Mouse (Mus musculus): ENCODE measurements around the gene Tbc1d7. TPM values are rescaled to one million over a fixed set of nuclear protein-coding genes. Genes with fewer than 3 reads are reported as not detected.

Tbc1d7 gene
- polyA plus RNA-seq, 1 experiment from 2014 or later = 45.0 TPM

- H3K27me3 ChIP-seq (replicated peaks; ENCODE audit: control insufficient read depth, insufficient read depth, low read length) = no peaks in the 10 kb centered on the region
- no peak overlapping the region for H3K9ac ChIP-seq (ENCODE audit: low read length)
- ATAC-seq (replicated peaks; ENCODE audit: low FRiP score, low TSS enrichment, low read depth) = no peak
- no peak overlapping the region for H3K27ac ChIP-seq (ENCODE audit: low read depth)
- no peak for DNase-seq (ENCODE audit: low spot score)
- no peak overlapping the region for H3K4me2 ChIP-seq (ENCODE audit: low read length)
- no peak overlapping the region for H3K4me3 ChIP-seq (ENCODE audit: low read depth, low read length)
- no peaks in the 10 kb centered on the region for H3K36me3 ChIP-seq (ENCODE audit: control insufficient read depth, insufficient read depth, low read length)
- H3K4me1 ChIP-seq (replicated peaks; ENCODE audit: control insufficient read depth, insufficient read depth, low read length) = no peaks in the 10 kb centered on the region
- WGBS = 66% methylated on average over 7 of the region's 7 CpGs
- H3K9me3 ChIP-seq (ENCODE audit: control insufficient read depth, low read length) = no peaks in the 10 kb centered on the region
Measured at GRCm38 (mm10) chr13:43144720-43145418, 26.4 kb downstream of the Tbc1d7 start.

DNA sequence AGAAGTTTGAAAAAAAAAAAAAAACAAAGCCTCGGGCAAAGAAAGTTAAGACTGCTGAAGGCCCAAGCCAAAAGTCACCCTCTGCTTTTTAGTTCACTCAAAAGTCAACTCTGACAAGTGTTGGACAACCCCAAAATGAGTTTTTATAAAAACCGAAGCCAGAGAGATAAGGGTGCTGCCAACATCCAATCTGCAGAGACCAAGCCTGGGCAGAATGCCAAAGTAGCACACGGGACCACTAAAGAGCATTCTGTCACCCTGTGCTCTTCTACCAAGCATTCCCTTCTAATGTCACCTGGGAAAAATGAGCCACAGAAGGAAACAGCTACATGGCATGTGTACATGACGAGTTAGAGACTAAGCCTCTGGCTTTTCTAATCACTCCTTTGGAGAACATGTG lies 36.8 kb downstream of the Tbc1d7 start:
- Histone ChIP-seq H3K27me3 (replicated peaks; ENCODE audit: control insufficient read depth, insufficient read depth, low read length) (no peaks in the 10 kb centered on the region), H3K36me3 (ENCODE audit: control insufficient read depth, insufficient read depth, low read length) (no peaks in the 10 kb centered on the region), H3K4me3 (ENCODE audit: low read depth, low read length) (no peak overlapping the region), H3K9ac (ENCODE audit: low read length) (no peak overlapping the region), H3K4me1 (replicated peaks; ENCODE audit: control insufficient read depth, insufficient read depth, low read length) (0 out of 2 replicates have a peak, but pooled peaks cover 6% of the 10 kb centered on the region), H3K9me3 (ENCODE audit: control insufficient read depth, low read length) (no peaks in the 10 kb centered on the region), H3K4me2 (ENCODE audit: low read length) (no peak overlapping the region), H3K27ac (ENCODE audit: low read depth) (no peak overlapping the region)
- DNase-seq (ENCODE audit: low spot score) (no peak), ATAC-seq (replicated peaks; ENCODE audit: low FRiP score, low TSS enrichment, low read depth) (no peak)
- WGBS = 75% methylated on average over 4 of the region's 4 CpGs

GRCm38 (mm10) chr13:43133400-43133799 lies 37.9 kb downstream of the Tbc1d7 start:
- no peaks in the 10 kb centered on the region for H3K36me3 ChIP-seq (ENCODE audit: control insufficient read depth, insufficient read depth, low read length)
- no peak for DNase-seq (ENCODE audit: low spot score)
- 0 out of 2 replicates have a peak, but pooled peaks cover 6% of the 10 kb centered on the region for H3K4me1 ChIP-seq (replicated peaks; ENCODE audit: control insufficient read depth, insufficient read depth, low read length)
- H3K27me3 ChIP-seq (replicated peaks; ENCODE audit: control insufficient read depth, insufficient read depth, low read length) = no peaks in the 10 kb centered on the region
- no peak overlapping the region for H3K27ac ChIP-seq (ENCODE audit: low read depth)
- H3K4me3 ChIP-seq (ENCODE audit: low read depth, low read length) = no peak overlapping the region
- no peaks in the 10 kb centered on the region for H3K9me3 ChIP-seq (ENCODE audit: control insufficient read depth, low read length)
- no peak overlapping the region for H3K9ac ChIP-seq (ENCODE audit: low read length)
- WGBS = 80% methylated on average over 7 of the region's 7 CpGs
- ATAC-seq (replicated peaks; ENCODE audit: low FRiP score, low TSS enrichment, low read depth) = no peak
- H3K4me2 ChIP-seq (ENCODE audit: low read length) = no peak overlapping the region

- ATAC-seq (replicated peaks; ENCODE audit: low FRiP score, low TSS enrichment, low read depth) (no peak), DNase-seq (ENCODE audit: low spot score) (no peak)
- Histone ChIP-seq H3K9me3 (ENCODE audit: control insufficient read depth, low read length) (no peaks in the 10 kb centered on the region), H3K9ac (ENCODE audit: low read length) (no peak overlapping the region), H3K4me1 (replicated peaks; ENCODE audit: control insufficient read depth, insufficient read depth, low read length) (0 out of 2 replicates have a peak, but pooled peaks cover 6% of the 10 kb centered on the region), H3K4me3 (ENCODE audit: low read depth, low read length) (no peak overlapping the region), H3K27me3 (replicated peaks; ENCODE audit: control insufficient read depth, insufficient read depth, low read length) (no peaks in the 10 kb centered on the region), H3K4me2 (ENCODE audit: low read length) (no peak overlapping the region), H3K36me3 (ENCODE audit: control insufficient read depth, insufficient read depth, low read length) (no peaks in the 10 kb centered on the region), H3K27ac (ENCODE audit: low read depth) (no peak overlapping the region)
- WGBS = 74% methylated on average over 9 of the region's 9 CpGs
Measured at GRCm38 (mm10) chr13:43132859-43133258, 38.4 kb downstream of the Tbc1d7 start.

DNA sequence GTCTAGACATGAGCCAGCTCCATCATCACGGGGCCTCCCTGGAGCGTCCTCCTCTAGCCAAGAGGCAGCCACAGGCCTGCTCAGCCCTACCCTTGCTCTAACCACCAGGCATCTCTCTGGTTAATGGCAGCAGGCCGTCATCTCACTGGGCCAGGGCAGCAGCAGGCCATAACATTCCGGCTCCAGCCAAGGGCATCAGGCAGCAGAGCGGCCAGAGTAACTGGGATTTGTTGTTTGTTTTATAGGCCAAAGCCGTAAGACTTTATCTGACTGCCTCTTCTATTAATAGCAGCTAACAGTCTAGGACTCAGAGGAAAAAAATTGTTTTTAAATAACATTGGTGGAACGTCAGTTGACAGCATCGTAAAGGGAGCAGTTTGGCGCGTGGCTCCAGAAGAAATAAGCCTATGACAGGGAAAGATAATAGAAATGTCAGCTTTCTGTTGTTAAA lies 39.5 kb downstream of the Tbc1d7 start:
- 44% methylated on average over 10 of the region's 10 CpGs for WGBS
- H3K27ac ChIP-seq (ENCODE audit: low read depth) = no peak overlapping the region
- no peak overlapping the region for H3K4me3 ChIP-seq (ENCODE audit: low read depth, low read length)
- ATAC-seq (replicated peaks; ENCODE audit: low FRiP score, low TSS enrichment, low read depth) (no peak), DNase-seq (ENCODE audit: low spot score) (no peak)
- no peaks in the 10 kb centered on the region for H3K9me3 ChIP-seq (ENCODE audit: control insufficient read depth, low read length)
- H3K27me3 ChIP-seq (replicated peaks; ENCODE audit: control insufficient read depth, insufficient read depth, low read length) = no peaks in the 10 kb centered on the region
- H3K36me3 ChIP-seq (ENCODE audit: control insufficient read depth, insufficient read depth, low read length) = no peaks in the 10 kb centered on the region
- no peak overlapping the region for H3K9ac ChIP-seq (ENCODE audit: low read length)
- no peak overlapping the region for H3K4me2 ChIP-seq (ENCODE audit: low read length)
- 0 out of 2 replicates have a peak, but pooled peaks cover 6% of the 10 kb centered on the region for H3K4me1 ChIP-seq (replicated peaks; ENCODE audit: control insufficient read depth, insufficient read depth, low read length)

DNA sequence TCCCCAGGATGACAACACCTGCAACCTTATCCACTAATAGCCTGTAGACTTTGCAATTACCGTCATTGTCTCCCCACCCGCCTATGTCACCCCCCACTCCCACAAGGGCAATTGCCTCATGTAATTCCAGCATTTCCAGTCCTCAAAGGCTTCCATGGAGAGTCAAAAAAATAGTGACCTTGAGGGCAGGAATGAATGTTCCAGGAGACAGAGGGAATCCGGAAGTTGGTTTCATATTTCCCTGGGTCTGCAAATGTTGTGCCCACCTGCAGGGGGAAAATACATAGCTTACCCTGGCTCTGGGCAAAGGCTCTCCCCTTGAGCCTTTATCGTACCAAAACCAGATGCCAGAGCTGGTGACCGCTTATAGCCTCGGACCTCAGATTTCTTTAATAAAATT lies 41.1 kb downstream of the Tbc1d7 start:
- 76% methylated on average over 6 of the region's 6 CpGs for WGBS
- Histone ChIP-seq H3K4me3 (ENCODE audit: low read depth, low read length) (no peak overlapping the region), H3K36me3 (ENCODE audit: control insufficient read depth, insufficient read depth, low read length) (no peaks in the 10 kb centered on the region), H3K9me3 (ENCODE audit: control insufficient read depth, low read length) (no peaks in the 10 kb centered on the region), H3K27me3 (replicated peaks; ENCODE audit: control insufficient read depth, insufficient read depth, low read length) (no peaks in the 10 kb centered on the region), H3K27ac (ENCODE audit: low read depth) (no peak overlapping the region), H3K4me2 (ENCODE audit: low read length) (no peak overlapping the region), H3K9ac (ENCODE audit: low read length) (no peak overlapping the region), H3K4me1 (replicated peaks; ENCODE audit: control insufficient read depth, insufficient read depth, low read length) (0 out of 2 replicates have a peak, but pooled peaks cover 6% of the 10 kb centered on the region)
- DNase-seq (ENCODE audit: low spot score) (no peak), ATAC-seq (replicated peaks; ENCODE audit: low FRiP score, low TSS enrichment, low read depth) (no peak)

DNA sequence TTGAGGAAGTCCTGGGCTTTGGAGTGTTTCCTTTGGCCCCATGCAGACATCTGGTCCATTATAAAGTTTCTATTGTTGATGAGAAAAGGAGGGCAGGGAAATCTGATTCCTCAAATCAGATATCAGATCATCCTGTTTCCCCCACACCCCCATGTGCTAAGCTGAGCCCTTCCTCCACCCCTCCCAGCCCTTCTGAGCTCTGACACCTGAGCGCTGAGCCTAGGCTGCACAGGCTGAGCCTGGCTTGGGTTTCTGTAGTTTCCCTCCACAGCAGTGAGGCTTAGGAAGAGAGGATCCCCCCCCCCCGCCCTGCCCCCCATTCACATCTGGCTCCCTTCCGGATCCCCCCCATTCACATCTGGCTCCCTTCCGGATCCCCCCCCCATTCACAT lies 46.6 kb downstream of the Tbc1d7 start:
- Histone ChIP-seq H3K9ac (ENCODE audit: low read length) (no peak overlapping the region), H3K4me3 (ENCODE audit: low read depth, low read length) (no peak overlapping the region), H3K27ac (ENCODE audit: low read depth) (no peak overlapping the region), H3K4me1 (replicated peaks; ENCODE audit: control insufficient read depth, insufficient read depth, low read length) (peaks cover 11% of the 10 kb centered on the region), H3K36me3 (ENCODE audit: control insufficient read depth, insufficient read depth, low read length) (no peaks in the 10 kb centered on the region), H3K27me3 (replicated peaks; ENCODE audit: control insufficient read depth, insufficient read depth, low read length) (no peaks in the 10 kb centered on the region), H3K4me2 (ENCODE audit: low read length) (peak overlapping the region; percentile 6; the same call in 1 of the 2 replicates), H3K9me3 (ENCODE audit: control insufficient read depth, low read length) (no peaks in the 10 kb centered on the region)
- ATAC-seq (replicated peaks; ENCODE audit: low FRiP score, low TSS enrichment, low read depth) = no peak
- 37% methylated on average over 4 of the region's 4 CpGs for WGBS
- DNase-seq (ENCODE audit: low spot score) = no peak

- Histone ChIP-seq H3K4me2 (ENCODE audit: low read length) (peak overlapping the region; percentile 6; the same call in 1 of the 2 replicates), H3K27ac (ENCODE audit: low read depth) (no peak overlapping the region), H3K9me3 (ENCODE audit: control insufficient read depth, low read length) (no peaks in the 10 kb centered on the region), H3K27me3 (replicated peaks; ENCODE audit: control insufficient read depth, insufficient read depth, low read length) (no peaks in the 10 kb centered on the region), H3K4me1 (replicated peaks; ENCODE audit: control insufficient read depth, insufficient read depth, low read length) (peaks cover 11% of the 10 kb centered on the region), H3K9ac (ENCODE audit: low read length) (peak overlapping the region; percentile 7; the same call in 1 of the 2 replicates), H3K4me3 (ENCODE audit: low read depth, low read length) (no peak overlapping the region), H3K36me3 (ENCODE audit: control insufficient read depth, insufficient read depth, low read length) (no peaks in the 10 kb centered on the region)
- DNase-seq (ENCODE audit: low spot score) (no peak), ATAC-seq (replicated peaks; ENCODE audit: low FRiP score, low TSS enrichment, low read depth) (no peak)
- WGBS = 45% methylated on average over 17 of the region's 17 CpGs
Measured at GRCm38 (mm10) chr13:43123895-43124682, 47.2 kb downstream of the Tbc1d7 start.

Measured in intestine, embryonic 14.5 days (tissue).